Mouse (Mus musculus) lung, embryonic 16.5 days (tissue): ENCODE data around the gene Nacc1. TPM values are rescaled to one million over a fixed set of nuclear protein-coding genes. Genes with fewer than 3 reads are reported as not detected.

ENCODE experiments used
- ATAC-seq: fragments of 200-750 bp; cut with Nextera tagmentation; 2 replicates; pipeline ENCODE4 v1.8.0; 2017; ENCODE audit warnings: low read depth, mild to moderate bottlenecking, moderate library complexity
- H3K27ac ChIP-seq: fragments of 300-500 bp; sonication (generic); 2 replicates; pipeline ENCODE4 v1.5.1; 2014; ENCODE audit warnings: mild to moderate bottlenecking, control low read depth, low read length
- H3K27me3 ChIP-seq: fragments of 300-500 bp; sonication (generic); 2 replicates; pipeline ENCODE4 v1.6.1; 2014; ENCODE audit warnings: low read depth, low read length, mixed read lengths; ENCODE audit not compliant: control insufficient read depth, insufficient read depth
- H3K36me3 ChIP-seq: fragments of 300-500 bp; sonication (generic); 2 replicates; pipeline ENCODE4 v1.6.1; 2014; ENCODE audit warnings: low read length; ENCODE audit not compliant: control insufficient read depth, insufficient read depth
- H3K4me1 ChIP-seq: fragments of 300-500 bp; sonication (generic); replicated peaks from 2 replicates; pipeline ENCODE4 v1.6.1; 2014; ENCODE audit warnings: low read length, mixed read lengths; ENCODE audit not compliant: control insufficient read depth, insufficient read depth
- H3K4me2 ChIP-seq: fragments of 300-500 bp; sonication (generic); 2 replicates; pipeline ENCODE4 v1.6.1; 2014; ENCODE audit warnings: low read depth, low read length, control low read depth
- H3K4me3 ChIP-seq: fragments of 300-500 bp; sonication (generic); 2 replicates; pipeline ENCODE4 v1.5.1; 2014; ENCODE audit warnings: mild to moderate bottlenecking, low read length, control low read depth
- H3K9ac ChIP-seq: fragments of 300-500 bp; sonication (generic); 2 replicates; pipeline ENCODE4 v1.6.1; 2014; ENCODE audit warnings: low read length, control low read depth
- H3K9me3 ChIP-seq: fragments of 300-500 bp; sonication (generic); 2 replicates; pipeline ENCODE4 v1.6.1; 2016; ENCODE audit warnings: low read length; ENCODE audit not compliant: control insufficient read depth
- WGBS: fragments of 180-500 bp; shearing (Covaris S2); extraction: QIAGEN DNeasy Blood & Tissue Kit; methylation state at CpG from one replicate; pipeline ENCODE4 v1.1.7; 2014; 5-methylcytosine and 5-hydroxymethylcytosine counted together
- polyA plus RNA-seq: library from polyadenylated mRNA; unstranded; fragments of >200 nt; fragmentation: Nextera tagmentation; extraction: Ambion mirVana; gene quantifications from 2 replicates; pipeline ENCODE4 v1.2.1, GENCODE M21; 2015

Gene Nacc1
- 16.9 and 19.5 TPM in 2 replicates for polyA plus RNA-seq

DNA sequence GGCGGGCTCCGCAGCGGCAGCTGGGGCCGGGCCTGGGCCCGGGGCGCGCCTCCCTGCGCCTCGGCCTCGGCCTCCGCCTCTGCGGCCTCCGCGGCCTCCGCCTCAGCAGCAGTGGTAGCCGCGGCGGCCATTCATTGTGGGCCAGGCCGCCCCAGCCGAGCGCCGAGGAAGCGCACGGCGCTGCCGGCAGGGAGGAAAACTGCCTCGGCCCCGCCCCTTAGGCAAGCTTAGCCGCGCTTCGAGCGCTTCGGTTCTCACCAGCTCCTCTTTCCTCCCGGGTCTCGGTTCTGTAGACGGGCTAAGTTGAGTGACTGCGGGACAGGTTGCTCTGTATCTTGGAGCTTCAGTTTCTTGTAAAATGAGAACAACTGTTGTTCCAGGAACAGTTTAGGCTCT lies at the start of gene Nacc1:
Nacc1 (minus strand) TSS at position 158 of the 396 bp plus-strand sequence.
- peak within 1 kb of the TSS; percentile 100 for H3K4me3 ChIP-seq
- no peaks in the 10 kb centered on the region for H3K27me3 ChIP-seq
- H3K4me1 ChIP-seq, result peaks cover 29% of the 10 kb centered on the region
- ATAC-seq, result peak; percentile 85
- WGBS, result 0% methylated on average over 27 of the region's 37 CpGs
- H3K27ac ChIP-seq, result peak within 1 kb of the TSS; percentile 93
- H3K36me3 ChIP-seq, result peaks cover 3% of the 10 kb centered on the region
- no peaks in the 10 kb centered on the region for H3K9me3 ChIP-seq
- peak within 1 kb of the TSS; percentile 99 for H3K9ac ChIP-seq
- H3K4me2 ChIP-seq, result peak within 1 kb of the TSS; percentile 72

DNA sequence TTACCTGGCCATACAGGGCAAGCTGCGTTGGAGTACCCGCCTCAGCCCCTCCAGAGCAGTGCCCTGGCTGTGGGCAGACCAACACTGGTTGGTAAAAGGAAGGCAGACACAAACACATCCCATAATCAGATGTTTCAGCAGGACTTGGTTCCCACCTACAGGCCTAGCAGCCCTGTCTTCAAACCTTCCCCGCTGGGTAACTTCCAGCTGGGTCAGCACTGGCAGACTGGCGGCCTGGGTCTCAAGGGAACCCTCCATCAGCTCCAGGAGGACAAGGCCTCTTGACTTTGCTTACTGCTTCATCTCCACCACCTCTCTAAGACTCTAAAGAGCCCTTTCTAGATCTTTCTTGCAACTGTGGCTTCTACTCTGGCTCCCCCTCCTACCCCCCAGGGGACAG lies 48.9 kb upstream of the Nacc1 start:
- WGBS, result 90% methylated on average over 4 of the region's 4 CpGs
- Histone ChIP-seq H3K27me3 (no peaks in the 10 kb centered on the region), H3K4me1 (peaks cover 68% of the 10 kb centered on the region)

DNA sequence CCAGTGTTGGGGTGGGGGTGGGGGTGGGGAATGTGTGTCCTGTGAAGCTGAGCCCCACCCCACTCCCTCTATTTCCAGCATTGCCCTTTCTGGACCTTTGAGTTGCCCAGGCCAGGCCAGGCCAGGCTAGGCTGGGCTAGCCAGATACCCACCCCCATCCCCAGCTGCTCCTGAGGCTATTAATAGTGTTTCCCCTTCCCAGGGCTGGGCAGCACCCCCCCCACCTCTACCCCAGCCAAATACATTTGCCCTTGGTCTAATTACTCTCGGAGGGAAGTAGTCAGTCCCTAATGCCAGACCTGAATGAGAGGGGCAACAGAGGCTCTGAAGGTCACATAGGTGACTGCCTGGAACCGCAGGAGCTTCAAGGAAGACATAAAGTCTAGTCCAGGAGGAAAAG lies 47.9 kb upstream of the Nacc1 start:
- H3K27ac ChIP-seq, result no peak overlapping the region

More for the DNA sequence above, 48.9 kb upstream of the Nacc1 start:
- Histone ChIP-seq H3K27ac (no peak overlapping the region), H3K9ac (no peak overlapping the region), H3K4me2 (no peak overlapping the region), H3K9me3 (no peaks in the 10 kb centered on the region), H3K36me3 (no peaks in the 10 kb centered on the region), H3K4me3 (no peak overlapping the region)
- no peak for ATAC-seq

DNA sequence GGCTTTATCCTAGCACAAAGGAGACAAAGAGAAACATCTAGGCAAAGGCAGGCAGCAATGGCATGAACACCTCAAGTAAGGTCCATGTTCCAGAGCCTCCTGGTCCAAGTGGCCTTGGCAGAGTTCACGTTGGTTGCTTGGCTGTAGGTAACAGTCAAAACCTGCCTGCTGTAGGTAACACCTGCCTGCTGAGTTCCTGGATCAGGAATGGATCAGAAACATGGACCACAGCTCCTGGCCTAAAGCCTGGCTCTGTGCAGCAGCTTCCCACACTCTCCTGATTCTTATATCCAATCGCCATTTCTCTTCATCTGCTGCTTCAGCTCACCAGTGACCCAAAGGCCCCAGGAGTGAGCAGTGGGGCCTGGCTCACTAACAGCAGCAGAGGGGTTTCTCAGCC lies 47.0 kb upstream of the Nacc1 start:
- H3K27me3 ChIP-seq, result no peaks in the 10 kb centered on the region
- H3K27ac ChIP-seq, result no peak overlapping the region
- H3K9me3 ChIP-seq, result no peaks in the 10 kb centered on the region
- no peak overlapping the region for H3K4me2 ChIP-seq
- WGBS, result 78% methylated on average over 2 of the region's 2 CpGs
- peaks cover 68% of the 10 kb centered on the region for H3K4me1 ChIP-seq
- ATAC-seq, result no peak
- H3K4me3 ChIP-seq, result no peak overlapping the region
- H3K9ac ChIP-seq, result no peak overlapping the region
- no peaks in the 10 kb centered on the region for H3K36me3 ChIP-seq

More for the DNA sequence above, 47.9 kb upstream of the Nacc1 start:
- no peak for ATAC-seq
- WGBS, result 69% methylated on average over 2 of the region's 2 CpGs
- Histone ChIP-seq H3K36me3 (no peaks in the 10 kb centered on the region), H3K9me3 (no peaks in the 10 kb centered on the region), H3K4me3 (no peak overlapping the region), H3K4me1 (peaks cover 68% of the 10 kb centered on the region), H3K4me2 (no peak overlapping the region), H3K9ac (no peak overlapping the region), H3K27me3 (no peaks in the 10 kb centered on the region)

DNA sequence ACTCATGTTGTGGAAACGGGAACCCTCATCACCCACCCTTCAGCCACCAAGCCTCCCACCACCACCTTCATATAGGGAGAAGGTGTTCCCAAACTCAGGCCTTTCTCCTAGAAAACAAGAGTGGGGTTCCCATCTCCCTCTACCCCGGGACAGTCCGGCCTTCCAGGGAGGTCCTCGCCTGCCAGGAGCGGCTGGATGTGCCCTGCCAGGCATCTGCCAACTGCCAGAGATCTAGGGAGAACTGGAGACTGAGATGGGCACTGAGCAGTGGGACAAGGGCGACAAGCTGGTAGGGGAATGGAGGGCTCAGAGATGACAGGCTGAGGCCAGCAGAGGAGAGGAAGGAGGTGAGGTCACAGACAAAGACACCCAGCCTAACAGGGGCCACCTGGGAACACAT lies 46.3 kb upstream of the Nacc1 start:
- Histone ChIP-seq H3K27me3 (no peaks in the 10 kb centered on the region), H3K36me3 (no peaks in the 10 kb centered on the region), H3K4me3 (no peak overlapping the region), H3K4me2 (no peak overlapping the region), H3K27ac (no peak overlapping the region), H3K4me1 (peaks cover 65% of the 10 kb centered on the region), H3K9ac (no peak overlapping the region), H3K9me3 (no peaks in the 10 kb centered on the region)
- no peak for ATAC-seq
- 88% methylated on average over 6 of the region's 6 CpGs for WGBS

DNA sequence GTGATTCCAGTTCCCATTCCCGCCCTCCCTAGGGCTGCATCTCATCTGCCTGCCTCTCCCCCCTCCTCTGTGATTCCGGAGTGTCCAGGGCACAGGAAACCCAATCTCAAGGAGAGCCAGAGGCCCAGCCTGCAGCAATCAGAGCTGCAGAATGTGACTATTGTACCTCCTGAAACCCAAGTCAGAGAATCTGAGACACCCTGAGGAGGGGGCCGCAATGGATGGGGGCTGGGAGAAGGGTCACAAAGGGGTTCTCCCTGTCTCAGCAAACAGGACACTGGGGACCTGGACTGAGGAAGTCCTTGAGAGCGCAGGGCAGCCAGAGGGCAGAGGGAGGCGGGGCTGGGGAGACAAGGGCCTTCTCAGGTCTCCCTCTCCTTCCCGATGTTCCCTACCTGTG lies 45.3 kb upstream of the Nacc1 start:
- Histone ChIP-seq H3K27me3 (no peaks in the 10 kb centered on the region), H3K9ac (peak overlapping the region; percentile 29; the same call in 1 of the 2 replicates), H3K27ac (peak overlapping the region; percentile 87; the same call in 1 of the 2 replicates), H3K4me3 (no peak overlapping the region), H3K36me3 (no peaks in the 10 kb centered on the region), H3K4me1 (peaks cover 58% of the 10 kb centered on the region), H3K4me2 (0 out of 2 replicates have a peak overlapping the region, but pooled peaks have one; percentile 4), H3K9me3 (no peaks in the 10 kb centered on the region)
- no peak for ATAC-seq
- 37% methylated on average over 6 of the region's 6 CpGs for WGBS

DNA sequence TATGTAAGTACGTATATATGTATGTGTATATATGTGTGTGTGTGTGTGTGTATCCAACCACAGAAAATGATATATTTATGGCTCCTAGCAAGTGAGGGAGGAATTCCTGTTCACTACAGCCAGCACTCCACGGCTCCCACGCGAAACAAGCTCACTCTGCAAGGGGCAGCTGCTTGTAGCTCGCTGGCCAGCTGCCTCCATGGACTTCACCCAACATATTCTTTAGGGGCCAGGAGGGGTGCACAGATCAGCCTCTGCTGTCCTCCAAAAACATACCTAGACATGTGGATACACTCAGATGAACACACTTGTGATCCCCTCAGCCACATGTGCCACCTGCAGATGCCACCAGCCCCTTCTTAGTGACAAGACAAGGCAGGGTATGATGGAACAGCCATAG lies 44.9 kb upstream of the Nacc1 start:
- no peak for ATAC-seq
- Histone ChIP-seq H3K4me3 (no peak overlapping the region), H3K27ac (peak overlapping the region; percentile 87), H3K4me1 (peaks cover 57% of the 10 kb centered on the region), H3K9ac (no peak overlapping the region), H3K27me3 (no peaks in the 10 kb centered on the region), H3K36me3 (no peaks in the 10 kb centered on the region), H3K9me3 (no peaks in the 10 kb centered on the region), H3K4me2 (no peak overlapping the region)
- 42% methylated on average over 5 of the region's 5 CpGs for WGBS

DNA sequence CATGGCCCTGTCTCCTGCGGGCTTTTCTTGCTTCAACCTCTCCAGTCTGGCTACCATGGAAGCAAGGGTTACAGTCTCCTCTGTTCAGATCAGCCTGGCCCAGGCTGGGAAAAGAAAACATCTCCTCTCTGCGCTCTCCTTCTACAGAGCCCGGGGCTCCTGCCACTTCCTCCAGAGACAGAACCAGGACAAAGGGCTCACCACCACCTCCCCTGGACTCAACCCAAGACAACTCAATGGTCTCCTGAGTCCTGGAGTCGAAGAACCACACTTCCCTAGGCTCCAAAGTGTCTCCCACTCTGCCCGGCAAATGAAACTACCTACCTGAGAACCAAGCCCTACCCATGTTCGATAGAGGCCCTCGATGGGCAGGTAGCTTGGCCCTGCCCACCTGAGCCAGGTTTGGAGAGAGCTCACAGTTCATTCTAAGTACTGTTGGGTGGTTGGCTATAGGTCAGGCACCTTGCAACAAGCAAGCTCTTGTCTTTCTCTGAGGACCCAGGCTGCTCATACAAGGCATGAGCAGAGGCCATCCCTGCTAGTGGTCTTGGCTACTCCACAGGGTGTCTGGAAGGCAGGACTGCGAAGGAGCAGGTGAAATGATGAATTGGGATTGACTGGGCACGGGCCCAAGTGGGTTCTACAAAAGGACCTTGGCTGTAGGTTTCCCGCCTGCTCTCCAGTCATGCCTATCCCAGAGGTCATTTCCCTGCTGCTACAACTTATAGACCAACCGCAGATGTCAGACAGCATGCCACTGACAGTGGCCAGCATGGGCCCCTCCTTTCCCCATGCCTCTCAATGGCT lies 43.9 kb upstream of the Nacc1 start:
- Histone ChIP-seq H3K36me3 (peaks cover 5% of the 10 kb centered on the region; the same call in 1 of the 2 replicates), H3K9me3 (no peaks in the 10 kb centered on the region), H3K9ac (peak overlapping the region; percentile 58; the same call in 1 of the 2 replicates), H3K4me1 (peaks cover 64% of the 10 kb centered on the region), H3K27me3 (no peaks in the 10 kb centered on the region), H3K27ac (peak overlapping the region; percentile 87), H3K4me3 (no peak overlapping the region), H3K4me2 (peak overlapping the region; percentile 17; the same call in 1 of the 2 replicates)
- ATAC-seq, result peak; percentile 1; the same call in 1 of the 2 replicates
- 42% methylated on average over 11 of the region's 11 CpGs for WGBS

DNA sequence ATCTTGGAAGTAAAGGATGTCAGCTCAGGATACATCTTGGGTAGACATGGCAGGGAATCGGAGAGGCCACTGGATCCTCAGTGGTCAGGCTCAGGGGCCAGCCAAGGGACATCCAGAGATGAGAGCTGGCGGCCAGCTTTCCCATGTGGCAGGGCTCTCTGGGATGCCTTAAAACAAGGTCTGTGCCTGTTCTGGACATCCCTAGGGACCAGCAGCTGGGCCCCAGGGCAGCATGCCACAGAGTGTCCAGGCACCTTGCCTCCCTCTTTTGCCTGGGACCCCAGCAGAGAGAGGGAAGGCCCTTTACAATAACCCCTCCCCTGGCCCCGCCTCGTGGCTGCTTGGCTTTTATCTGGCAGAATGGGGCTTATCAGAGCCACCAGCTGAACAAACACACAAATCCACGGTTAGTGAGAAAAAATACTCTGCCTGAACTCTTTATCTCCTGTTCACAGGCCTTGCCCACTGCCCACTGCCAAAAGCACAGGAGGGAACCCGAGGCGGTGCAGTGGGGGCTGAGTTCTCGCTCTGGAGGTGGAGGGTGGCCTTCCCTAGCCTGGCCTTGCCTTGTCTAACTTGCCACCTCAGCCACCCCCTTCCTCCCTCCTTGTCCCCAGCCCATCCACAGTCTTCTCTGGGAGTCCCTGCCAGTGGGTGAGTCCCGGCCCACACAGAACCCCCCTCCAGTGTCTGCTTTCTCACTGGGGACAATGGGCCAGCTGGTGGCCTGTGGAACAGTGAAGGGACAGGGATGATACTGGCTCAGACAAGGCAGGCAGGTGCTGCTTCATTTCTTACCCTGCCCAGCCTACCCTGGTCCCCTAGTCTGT lies 43.1 kb upstream of the Nacc1 start:
- no peak overlapping the region for H3K4me2 ChIP-seq
- H3K27me3 ChIP-seq, result no peaks in the 10 kb centered on the region
- peak; percentile 32 for ATAC-seq
- peaks cover 71% of the 10 kb centered on the region for H3K4me1 ChIP-seq
- H3K36me3 ChIP-seq, result peaks cover 8% of the 10 kb centered on the region
- no peak overlapping the region for H3K4me3 ChIP-seq
- H3K9ac ChIP-seq, result peak overlapping the region; percentile 58; the same call in 1 of the 2 replicates
- H3K27ac ChIP-seq, result peak overlapping the region; percentile 87
- WGBS, result 25% methylated on average over 9 of the region's 9 CpGs
- H3K9me3 ChIP-seq, result no peaks in the 10 kb centered on the region
